Mouse (Mus musculus) E14TG2a.4 (cell line): ENCODE data around the gene Ube2c.
A peak's percentile ranks its signal among the peaks of the same experiment; 100 is the strongest.

Experiments used
- H3K27me3 ChIP-seq: 2 replicates; pipeline ENCODE4 v1.6.1; 2014; ENCODE audit warnings: low read length, control low read depth; ENCODE audit not compliant: insufficient read depth
- H3K36me3 ChIP-seq: 2 replicates; pipeline ENCODE4 v1.6.1; 2014; ENCODE audit warnings: low read length, control low read depth; ENCODE audit not compliant: insufficient read depth
- H3K4me1 ChIP-seq: replicated peaks from 2 replicates; pipeline ENCODE4 v1.6.1; 2014; ENCODE audit warnings: low read depth, low read length, control low read depth
- H3K4me3 ChIP-seq: replicated peaks from 2 replicates; pipeline ENCODE4 v1.5.1; 2014; ENCODE audit warnings: mild to moderate bottlenecking, low read length
- H3K9me3 ChIP-seq: 2 replicates; pipeline ENCODE4 v1.6.1; 2014; ENCODE audit warnings: low read length, control low read depth
- CTCF ChIP-seq: conservative IDR thresholded peaks from 2 replicates; pipeline ENCODE4 v1.5.1; 2014; ENCODE audit warnings: low read length
- NANOG ChIP-seq: IDR thresholded peaks from 2 replicates; pipeline ENCODE4 v1.6.1; 2014; ENCODE audit warnings: borderline replicate concordance, low read length, mixed read lengths
- POU5F1 ChIP-seq: IDR thresholded peaks from 2 replicates; pipeline ENCODE4 v1.6.1; 2014; ENCODE audit warnings: low read length, borderline replicate concordance

Gene Ube2c

GRCm38 (mm10) chr2:164769258-164770037 lies at the start of gene Ube2c:
Gene Ube2c (plus strand): TSS chr2:164769898.
- peaks cover 77% of the 10 kb centered on the region for H3K4me1 ChIP-seq
- peaks cover 83% of the 10 kb centered on the region for H3K36me3 ChIP-seq
- peak within 1 kb of the TSS; percentile 100 for H3K4me3 ChIP-seq
- H3K27me3 ChIP-seq, result no peaks in the 10 kb centered on the region
- TF ChIP-seq NANOG (no peak), POU5F1 (no peak), CTCF (no peak)
- no peaks in the 10 kb centered on the region for H3K9me3 ChIP-seq

- 0 out of 2 replicates have a peak, but pooled peaks cover 3% of the 10 kb centered on the region for H3K4me1 ChIP-seq
- 0 out of 2 replicates have a peak, but pooled peaks cover 5% of the 10 kb centered on the region for H3K27me3 ChIP-seq
- no peak overlapping the region for H3K4me3 ChIP-seq
- no peaks in the 10 kb centered on the region for H3K36me3 ChIP-seq
- TF ChIP-seq NANOG, result no peak
- no peak for TF ChIP-seq POU5F1
- TF ChIP-seq CTCF, result no peak
- H3K9me3 ChIP-seq, result no peaks in the 10 kb centered on the region
These were observed 46.4 kb upstream of the Ube2c start for GRCm38 (mm10) chr2:164723276-164723675.

- no peaks in the 10 kb centered on the region for H3K9me3 ChIP-seq
- 0 out of 2 replicates have a peak, but pooled peaks cover 5% of the 10 kb centered on the region for H3K27me3 ChIP-seq
- H3K4me1 ChIP-seq, result 0 out of 2 replicates have a peak, but pooled peaks cover 3% of the 10 kb centered on the region
- H3K4me3 ChIP-seq, result no peak overlapping the region
- H3K36me3 ChIP-seq, result no peaks in the 10 kb centered on the region
- TF ChIP-seq NANOG (no peak), CTCF (peak; percentile 70)
These were observed 43.6 kb upstream of the Ube2c start for GRCm38 (mm10) chr2:164725895-164726619.

GRCm38 (mm10) chr2:164731719-164732118 lies 38.0 kb upstream of the Ube2c start:
- no peak overlapping the region for H3K4me3 ChIP-seq
- TF ChIP-seq CTCF (no peak), NANOG (no peak), POU5F1 (no peak)
- no peaks in the 10 kb centered on the region for H3K9me3 ChIP-seq
- H3K27me3 ChIP-seq, result no peaks in the 10 kb centered on the region; the same call in 1 of the 2 replicates
- H3K36me3 ChIP-seq, result no peaks in the 10 kb centered on the region
- H3K4me1 ChIP-seq, result peaks cover 8% of the 10 kb centered on the region

- Histone ChIP-seq H3K9me3 (no peaks in the 10 kb centered on the region), H3K36me3 (no peaks in the 10 kb centered on the region), H3K4me1 (peaks cover 18% of the 10 kb centered on the region), H3K27me3 (peaks cover under 1% of the 10 kb centered on the region; the same call in 1 of the 2 replicates), H3K4me3 (no peak overlapping the region)
- TF ChIP-seq CTCF, result no peak
These were observed 36.4 kb upstream of the Ube2c start for GRCm38 (mm10) chr2:164733259-164733658.

- no peaks in the 10 kb centered on the region for H3K9me3 ChIP-seq
- no peaks in the 10 kb centered on the region for H3K36me3 ChIP-seq
- peaks cover 3% of the 10 kb centered on the region; the same call in 1 of the 2 replicates for H3K27me3 ChIP-seq
- peaks cover 18% of the 10 kb centered on the region for H3K4me1 ChIP-seq
- no peak overlapping the region for H3K4me3 ChIP-seq
- TF ChIP-seq POU5F1 (no peak), NANOG (no peak), CTCF (no peak)
These were observed 34.9 kb upstream of the Ube2c start for GRCm38 (mm10) chr2:164734839-164735238.

- Histone ChIP-seq H3K4me3 (no peak overlapping the region), H3K9me3 (no peaks in the 10 kb centered on the region), H3K4me1 (peaks cover 18% of the 10 kb centered on the region), H3K27me3 (peaks cover 3% of the 10 kb centered on the region; the same call in 1 of the 2 replicates), H3K36me3 (no peaks in the 10 kb centered on the region)
- TF ChIP-seq POU5F1, result no peak
- no peak for TF ChIP-seq CTCF
- TF ChIP-seq NANOG, result no peak
These were observed 34.3 kb upstream of the Ube2c start for GRCm38 (mm10) chr2:164735446-164735845.

GRCm38 (mm10) chr2:164737377-164738090 lies 32.2 kb upstream of the Ube2c start:
- TF ChIP-seq NANOG, result no peak
- TF ChIP-seq CTCF, result no peak
- TF ChIP-seq POU5F1, result no peak
- H3K27me3 ChIP-seq, result peaks cover 12% of the 10 kb centered on the region
- H3K36me3 ChIP-seq, result no peaks in the 10 kb centered on the region
- H3K4me1 ChIP-seq, result peaks cover 18% of the 10 kb centered on the region
- H3K9me3 ChIP-seq, result no peaks in the 10 kb centered on the region
- H3K4me3 ChIP-seq, result no peak overlapping the region
